Mouse (Mus musculus) C2C12 (cell line): ENCODE results near the gene Akap7. TPM values are rescaled to one million over a fixed set of nuclear protein-coding genes. Genes with fewer than 3 reads are reported as not detected.

Experiments used
- H3K27me3 ChIP-seq: one replicate; pipeline ENCODE4 v1.6.1; 2011; ENCODE audit not compliant: control insufficient read depth, insufficient read depth, insufficient read length
- H3K36me3 ChIP-seq: one replicate; pipeline ENCODE4 v1.6.1; 2011; ENCODE audit not compliant: control insufficient read depth, insufficient read depth
- H3K4me3 ChIP-seq: one replicate; pipeline ENCODE4 v1.5.1; 2011; ENCODE audit warnings: mild to moderate bottlenecking, control low read depth; ENCODE audit not compliant: poor library complexity, insufficient read depth, severe bottlenecking
- H3K79me2 ChIP-seq: one replicate; pipeline ENCODE4 v1.6.1; 2011; ENCODE audit not compliant: control insufficient read depth, insufficient read depth
- H3K79me3 ChIP-seq: one replicate; pipeline ENCODE4 v1.6.1; 2011; ENCODE audit warnings: low read depth, control low read depth
- H3ac ChIP-seq: one replicate; pipeline ENCODE3; 2011; ENCODE audit warnings: low read depth; ENCODE audit not compliant: control insufficient read depth, insufficient read length
- CEBPB ChIP-seq: IDR thresholded peaks from one replicate; pipeline ENCODE4 v1.6.1; 2011; ENCODE audit warnings: low read depth, mild to moderate bottlenecking, control low read depth, moderate library complexity
- CTCF ChIP-seq: IDR thresholded peaks from one replicate; pipeline ENCODE4 v1.5.1; 2011; ENCODE audit not compliant: control insufficient read depth, insufficient read depth, insufficient read length
- FOSL1 ChIP-seq: IDR thresholded peaks from one replicate; pipeline ENCODE4 v1.8.0; 2011; ENCODE audit warnings: mild to moderate bottlenecking, low read length; ENCODE audit not compliant: poor library complexity, insufficient read depth, severe bottlenecking
- MAX ChIP-seq: IDR thresholded peaks from one replicate; pipeline ENCODE4 v1.6.1; 2011; ENCODE audit warnings: mild to moderate bottlenecking, control low read depth
- MYOD1 ChIP-seq: IDR thresholded peaks from one replicate; pipeline ENCODE4 v1.6.1; 2011; ENCODE audit warnings: low read depth; ENCODE audit not compliant: control insufficient read depth, insufficient read length
- MYOG ChIP-seq: IDR thresholded peaks from one replicate; pipeline ENCODE4 v1.6.1; 2011; ENCODE audit not compliant: control insufficient read depth, insufficient read length; ENCODE audit errors: extremely low read depth
- USF1 ChIP-seq: IDR thresholded peaks from one replicate; pipeline ENCODE4 v1.6.1; 2011; ENCODE audit warnings: low read depth, mild to moderate bottlenecking, control low read depth, moderate library complexity
- polyA plus RNA-seq: library from polyadenylated mRNA; unstranded; fragments of >200 nt; fragmentation: generic; extraction: Trizol; gene quantifications from one replicate; pipeline ENCODE4 v1.2.1, GENCODE M21; 2012; ENCODE audit warnings: missing spikeins

The Akap7 gene
- polyA plus RNA-seq, 1 experiment: 4.6 TPM

GRCm38 (mm10) chr10:25126035-25126434 is 181.6 kb downstream of the Akap7 start:
- Histone ChIP-seq H3ac (no peak overlapping the region), H3K36me3 (no peaks in the 10 kb centered on the region), H3K27me3 (no peaks in the 10 kb centered on the region), H3K79me3 (no peaks in the 10 kb centered on the region), H3K79me2 (no peaks in the 10 kb centered on the region), H3K4me3 (no peak overlapping the region)
- TF ChIP-seq MYOG (no peak), MYOD1 (no peak), USF1 (no peak), FOSL1 (no peak), CTCF (no peak), CEBPB (no peak), MAX (no peak)

- H3ac ChIP-seq: no peak overlapping the region
- TF ChIP-seq USF1: no peak
- TF ChIP-seq MYOG: no peak
- TF ChIP-seq CTCF: no peak
- TF ChIP-seq MYOD1: no peak
- TF ChIP-seq MAX: no peak
- no peak for TF ChIP-seq FOSL1
- TF ChIP-seq CEBPB: no peak
- no peak overlapping the region for H3K4me3 ChIP-seq
- H3K79me2 ChIP-seq: no peaks in the 10 kb centered on the region
- H3K27me3 ChIP-seq: no peaks in the 10 kb centered on the region
- no peaks in the 10 kb centered on the region for H3K79me3 ChIP-seq
- H3K36me3 ChIP-seq: no peaks in the 10 kb centered on the region
These were observed 186.7 kb downstream of the Akap7 start for GRCm38 (mm10) chr10:25120871-25121554.

Other genes starting within 250 kb of the Akap7 start
- gene Epb41l2, start 51.9 kb upstream of the Akap7 start, polyA plus RNA-seq: 37.9 TPM
- gene Smlr1, start 228.4 kb upstream of the Akap7 start, polyA plus RNA-seq: not detected